Mouse (Mus musculus): ENCODE data around the gene Piezo1.

DNA sequence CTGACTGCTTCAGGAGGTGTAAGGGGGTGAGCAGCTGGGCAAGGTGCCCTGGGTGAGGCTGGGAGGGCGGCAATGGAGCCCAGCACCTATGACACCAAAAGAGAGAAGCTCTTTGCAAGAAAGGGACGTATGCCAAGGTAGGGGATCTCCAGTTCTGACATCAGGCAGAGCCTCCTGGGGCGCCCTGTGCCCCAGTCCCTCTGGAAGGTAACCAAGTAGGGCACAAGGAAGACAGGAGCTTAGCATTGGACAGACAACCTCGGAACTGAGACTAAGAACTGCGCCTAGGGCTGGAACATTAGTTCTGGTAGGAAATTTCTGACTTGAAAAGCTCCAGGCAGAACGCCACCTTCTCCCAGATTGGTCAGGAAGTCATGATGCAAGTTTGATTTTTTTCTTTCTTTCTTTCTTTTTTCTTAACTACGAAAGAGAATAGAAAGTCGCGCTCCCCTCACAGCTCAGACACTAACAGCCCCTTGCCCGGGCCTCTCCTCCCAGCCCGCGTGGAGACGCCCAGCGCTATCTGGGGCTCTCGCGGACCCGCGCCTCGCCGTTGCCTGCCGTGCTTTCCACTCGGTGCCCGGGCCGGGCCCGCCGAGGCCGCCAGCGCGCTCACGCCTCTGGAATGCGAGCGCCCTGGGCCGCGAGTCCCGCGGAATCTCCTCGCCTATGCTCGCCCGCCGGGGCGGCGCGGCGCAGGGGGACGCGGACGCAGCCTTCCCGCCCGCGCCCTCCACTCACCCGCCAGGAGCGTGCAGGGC is 715 bp downstream of the Piezo1 start:
- TF ChIP-seq CTCF (IDR thresholded peaks at IDR 0.05; ENCODE audit: low read depth, low read length) (no peak), POLR2AphosphoS5 (IDR thresholded peaks at IDR 0.05; ENCODE audit: insufficient replicate concordance, low read depth, low read length) (no peak), GATA1 (IDR thresholded peaks at IDR 0.05; ENCODE audit: borderline replicate concordance, low read length) (no peak), TAL1 (conservative IDR thresholded peaks at IDR 0.05; ENCODE audit: low read depth, low read length) (no peak)

Data from G1E (cell line).